Mouse (Mus musculus) adrenal gland, postnatal 0 days (tissue): ENCODE measurements around the gene Gstz1. TPM values are rescaled to one million over a fixed set of nuclear protein-coding genes. Genes with fewer than 3 reads are reported as not detected.

ENCODE experiments used
- polyA plus RNA-seq: library from polyadenylated mRNA; unstranded; fragments of >200 nt; fragmentation: Nextera tagmentation; extraction: Ambion mirVana; gene quantifications from 2 replicates; pipeline ENCODE4 v1.2.1, GENCODE M21; 2015

The Gstz1 gene
- polyA plus RNA-seq: 45.8 and 50.3 TPM in 2 replicates

DNA sequence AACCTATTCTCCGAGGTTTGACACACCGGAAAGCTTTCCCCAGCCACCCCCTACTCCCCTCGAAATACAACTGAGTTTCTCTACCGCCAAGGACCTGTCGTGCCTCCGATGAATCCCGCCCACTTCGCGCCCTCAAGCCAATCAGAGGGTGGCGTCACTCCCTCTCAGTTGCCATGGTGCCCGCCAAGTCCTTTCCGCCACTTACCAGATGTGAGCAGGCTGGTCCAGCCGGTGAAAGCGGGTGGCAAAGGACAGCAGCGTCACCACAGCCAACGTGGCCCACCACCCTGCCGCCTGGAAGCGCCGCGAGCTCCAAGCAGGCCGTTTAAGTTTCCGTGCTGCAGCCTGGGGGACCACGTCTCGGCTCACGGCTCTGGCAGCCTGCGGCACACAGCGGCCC is at the start of gene Gstz1:
Gstz1 (plus strand) TSS at position 200 of the 400 bp plus-strand sequence.

DNA sequence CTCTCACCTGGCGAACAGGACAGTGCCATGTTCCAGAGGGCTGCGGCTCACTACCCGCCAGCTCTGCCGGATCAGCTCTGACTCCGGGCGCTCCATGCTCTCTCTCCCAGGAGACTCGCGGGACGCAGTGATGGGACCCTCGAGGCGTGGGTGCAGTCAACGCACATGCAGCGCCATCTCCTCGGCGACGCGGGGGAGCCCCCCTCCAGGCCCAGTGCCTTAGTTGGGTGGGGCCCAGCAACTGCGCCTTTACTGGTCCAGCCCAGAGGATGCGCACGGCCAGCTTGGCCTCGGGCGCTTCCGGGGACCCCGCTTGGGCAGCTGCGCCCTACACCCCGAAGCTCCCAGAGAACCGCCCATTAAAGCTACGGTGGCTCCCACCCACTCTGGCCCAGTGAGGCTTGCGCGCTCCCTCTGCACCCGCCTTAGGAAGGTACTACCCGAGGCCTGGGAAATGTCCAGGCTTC is 44.8 kb upstream of the Gstz1 start, which contains the start of gene Ngb:
Ngb (minus strand) TSS at position 375 of the 467 bp plus-strand sequence.

DNA sequence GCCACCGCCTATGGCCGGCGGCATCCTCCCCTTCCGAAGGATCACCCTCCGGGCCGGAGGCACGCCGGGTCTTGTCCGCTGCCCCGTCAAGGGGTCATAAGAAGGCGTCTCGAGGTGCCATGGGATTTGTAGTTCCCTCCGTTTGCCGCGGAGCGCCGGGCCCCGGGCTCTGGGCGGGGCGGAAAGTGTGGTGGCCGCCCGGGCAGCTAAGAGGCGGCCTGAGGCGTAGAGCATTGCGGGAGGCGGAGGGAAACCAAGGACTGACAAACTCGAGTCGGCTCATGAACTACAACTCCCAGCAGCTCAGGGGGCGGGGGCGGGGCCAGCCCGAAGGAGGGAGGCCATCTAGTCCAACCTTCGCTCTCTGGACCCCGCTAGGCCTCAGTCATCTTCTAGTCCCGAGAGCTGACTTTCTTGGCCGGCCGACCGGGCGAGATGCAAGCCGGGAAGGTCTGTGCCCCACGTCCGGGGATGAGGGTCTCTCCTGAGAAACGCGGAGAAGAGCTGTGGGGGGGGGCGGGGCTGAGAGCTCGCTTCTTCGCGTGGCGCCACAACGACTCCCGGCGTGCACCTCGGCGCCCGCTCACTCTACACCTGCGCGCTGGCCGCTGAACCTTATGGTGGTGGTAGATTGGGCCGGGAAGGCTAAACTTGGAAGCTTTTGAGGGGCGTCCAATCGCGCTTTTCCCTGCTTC is 577 bp downstream of the Gstz1 start, which contains the start of gene Pomt2:
Pomt2 (minus strand) TSS at position 574 of the 695 bp plus-strand sequence.

DNA sequence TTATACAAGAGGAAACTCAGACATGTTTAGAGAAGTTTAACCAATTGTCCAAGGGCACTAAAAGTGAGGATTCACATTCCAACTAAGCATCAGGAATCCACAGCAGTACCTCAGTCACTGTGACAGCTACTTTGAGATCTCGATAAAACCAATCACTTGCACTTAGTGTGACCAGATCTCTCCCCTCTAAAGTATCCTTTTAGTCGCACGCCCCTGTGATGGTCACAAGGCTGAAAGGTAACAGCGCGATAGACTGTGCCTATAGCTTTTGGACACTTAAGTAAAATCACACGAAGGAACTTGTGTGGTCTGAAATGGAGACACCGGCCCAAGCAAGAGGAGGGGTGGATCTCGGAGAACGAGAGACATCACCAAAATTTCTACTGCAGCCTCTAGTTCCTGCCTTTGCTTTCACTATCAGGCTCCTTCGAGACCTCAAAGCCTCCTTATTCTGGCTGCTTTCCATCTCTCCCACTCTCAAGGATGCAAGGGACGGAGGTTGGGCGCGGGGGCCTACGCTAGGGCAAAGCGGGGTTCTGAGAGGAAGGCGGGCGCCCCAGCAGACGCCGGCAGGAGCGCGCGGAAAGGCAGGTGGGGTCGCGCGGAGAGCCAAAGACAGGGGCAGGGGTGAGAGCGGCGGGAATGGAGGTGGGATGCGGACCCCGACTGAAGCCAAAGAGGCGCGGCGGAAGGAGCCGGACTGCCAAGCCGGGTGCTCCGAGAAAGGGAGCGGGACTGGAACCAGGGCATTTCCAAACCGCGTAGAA is 52.4 kb downstream of the Gstz1 start, which contains the start of gene Samd15:
Samd15 (plus strand) TSS at position 518 of the 767 bp plus-strand sequence.

DNA sequence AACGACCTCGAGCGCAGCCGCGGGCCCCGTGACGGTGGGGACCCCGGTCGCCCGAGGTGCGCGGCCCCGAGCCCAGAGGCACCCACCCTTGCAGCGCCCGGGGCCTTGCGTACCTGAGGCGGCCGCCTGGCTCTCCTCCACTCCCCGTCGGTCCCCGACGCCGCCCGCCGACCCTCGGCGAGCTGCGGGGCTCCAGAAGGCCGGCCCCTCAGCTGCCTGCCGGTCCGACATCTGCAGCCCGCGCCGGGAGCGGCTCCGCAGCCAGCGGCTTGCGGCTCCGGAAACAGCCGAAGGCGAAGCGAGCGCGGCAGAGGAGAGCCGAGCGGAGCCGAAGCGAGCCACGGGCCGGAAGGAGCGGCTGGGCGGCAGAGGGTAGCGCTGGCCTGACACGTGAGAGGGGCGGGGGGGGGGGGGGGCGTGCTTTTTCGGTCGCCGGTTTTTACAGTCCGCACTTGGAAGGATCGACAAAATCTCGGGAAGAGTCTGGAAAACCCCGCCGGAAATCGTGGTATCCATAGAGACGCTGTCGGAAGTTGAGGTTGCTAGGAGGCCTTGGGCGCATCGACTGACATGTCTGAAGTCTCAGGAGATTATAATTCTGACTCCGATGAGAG is 53.1 kb downstream of the Gstz1 start, which contains the start of gene Tmed8:
Tmed8 (minus strand) TSS at position 482 of the 614 bp plus-strand sequence.

Other genes starting within 250 kb of the Gstz1 start
- gene Cipc, start 200.1 kb upstream of the Gstz1 start, polyA plus RNA-seq: 6.7 and 8.6 TPM in 2 replicates
- gene Zdhhc22, start 156.7 kb upstream of the Gstz1 start, polyA plus RNA-seq: 0.36 and 1.3 TPM in 2 replicates
- 0.22 and 1.1 TPM in 2 replicates for gene Tmem63c, start 125.8 kb upstream of the Gstz1 start, polyA plus RNA-seq
- gene Ngb, start 44.6 kb upstream of the Gstz1 start, polyA plus RNA-seq: 0.69 and 2.6 TPM in 2 replicates
- gene Pomt2, start 803 bp downstream of the Gstz1 start, polyA plus RNA-seq: 7.8 and 8.8 TPM in 2 replicates
- gene Samd15, start 52.6 kb downstream of the Gstz1 start, polyA plus RNA-seq: 8.1 and 10.1 TPM in 2 replicates
- gene Tmed8, start 53.3 kb downstream of the Gstz1 start, polyA plus RNA-seq: 1.7 and 2.3 TPM in 2 replicates
- gene Noxred1, start 91.6 kb downstream of the Gstz1 start, polyA plus RNA-seq: 0.21 TPM in 1 of 2 replicates, not detected in the other
- 25.7 and 28.9 TPM in 2 replicates for gene Vipas39, start 119.1 kb downstream of the Gstz1 start, polyA plus RNA-seq
- gene Ahsa1, start 119.3 kb downstream of the Gstz1 start, polyA plus RNA-seq: 103 and 140 TPM in 2 replicates
- gene Ism2, start 152.5 kb downstream of the Gstz1 start, polyA plus RNA-seq: 0.65 and 0.66 TPM in 2 replicates
- 122 and 210 TPM in 2 replicates for gene Sptlc2, start 241.2 kb downstream of the Gstz1 start, polyA plus RNA-seq